Mouse (Mus musculus): ENCODE results near the gene Osm. TPM values are rescaled to one million over a fixed set of nuclear protein-coding genes. Genes with fewer than 3 reads are reported as not detected.
A peak's percentile ranks its signal among the peaks of the same experiment; 100 is the strongest.

The Osm gene
- polyA plus RNA-seq (2012; rRNA removed) (0.85 and 0.88 TPM in 2 replicates), polyA plus RNA-seq (2014; fragmentation: Nextera tagmentation; extraction: Ambion mirVana) (0.34 and 0.41 TPM in 2 replicates)

GRCm38 (mm10) chr11:4235665-4236545, at the start of gene Osm:
TSS of gene Osm (plus strand) at chr11:4236420.
- peaks cover 12 to 24% of the 10 kb centered on the region in 2 experiments for H3K4me1 ChIP-seq (replicated peaks; ENCODE audit: control insufficient read depth in 2 of 2, insufficient read depth in 2 of 2, low read length in 1 of 2)
- peaks cover 4% of the 10 kb centered on the region for H3K36me3 ChIP-seq (replicated peaks; ENCODE audit: control insufficient read depth, insufficient read depth, low read depth)
- ATAC-seq (ENCODE audit: insufficient read depth) (peak; percentile 59; the same call in 1 of the 2 replicates), DNase-seq (ENCODE audit: low read depth in 3 of 3, low spot score in 3 of 3) (no peak)
- TF ChIP-seq CTCF (IDR thresholded peaks at IDR 0.05; ENCODE audit: low read depth) (no peak), EP300 (IDR thresholded peaks at IDR 0.05; ENCODE audit: low read depth) (no peak)
- peak within 1 kb of the TSS in 1 of 2 experiments; percentile 7; a peak in 1 of 4 replicates for H3K4me3 ChIP-seq (ENCODE audit: insufficient read depth in 1 of 2, low read depth in 2 of 2, low read length in 2 of 2)
- no peaks in the 10 kb centered on the region for H3K27me3 ChIP-seq (ENCODE audit: control insufficient read depth, insufficient read depth, low read length)
- H3K9me3 ChIP-seq (ENCODE audit: control insufficient read depth, low read length), result no peaks in the 10 kb centered on the region
- peak within 1 kb of the TSS; percentile 46 for H3K27ac ChIP-seq
- H3K9ac ChIP-seq (replicated peaks), result peak within 1 kb of the TSS; percentile 51
- peak within 1 kb of the TSS; percentile 58 for H3K4me2 ChIP-seq (ENCODE audit: low read depth)
- WGBS (ENCODE audit: insufficient replicate concordance), result 52% methylated on average over 16 of the region's 16 CpGs

GRCm38 (mm10) chr11:4186486-4187317, 49.5 kb upstream of the Osm start, which contains the start of gene Tbc1d10a:
TSS of gene Tbc1d10a (plus strand) at chr11:4186789.
- no peak for TF ChIP-seq CTCF (IDR thresholded peaks at IDR 0.05; ENCODE audit: low read depth)
- TF ChIP-seq EP300 (IDR thresholded peaks at IDR 0.05; ENCODE audit: low read depth), result no peak
- DNase-seq (ENCODE audit: low read depth in 3 of 3, low spot score in 3 of 3) (peak; percentile 96 to 97 (median 97)), ATAC-seq (ENCODE audit: insufficient read depth) (peak; percentile 100)
- H3K4me2 ChIP-seq (ENCODE audit: low read depth), result peak within 1 kb of the TSS; percentile 91
- H3K9me3 ChIP-seq (ENCODE audit: control insufficient read depth, low read length), result no peaks in the 10 kb centered on the region
- no peak within 1 kb of the TSS for H3K27ac ChIP-seq
- peaks cover 5% of the 10 kb centered on the region for H3K36me3 ChIP-seq (replicated peaks; ENCODE audit: control insufficient read depth, insufficient read depth, low read depth)
- H3K9ac ChIP-seq (replicated peaks), result peak within 1 kb of the TSS; percentile 78
- peaks cover 3% of the 10 kb centered on the region in 2 experiments; a peak in 3 of 4 replicates for H3K4me1 ChIP-seq (replicated peaks; ENCODE audit: control insufficient read depth in 2 of 2, insufficient read depth in 2 of 2, low read length in 1 of 2)
- WGBS (ENCODE audit: insufficient replicate concordance), result under 1% methylated on average over 71 of the region's 71 CpGs
- peak within 1 kb of the TSS; percentile 86 to 90 for H3K4me3 ChIP-seq (ENCODE audit: insufficient read depth in 1 of 2, low read depth in 2 of 2, low read length in 2 of 2)
- H3K27me3 ChIP-seq (ENCODE audit: control insufficient read depth, insufficient read depth, low read length), result no peaks in the 10 kb centered on the region

- peaks cover 5% of the 10 kb centered on the region for H3K36me3 ChIP-seq (replicated peaks; ENCODE audit: control insufficient read depth, insufficient read depth, low read depth)
- no peaks in the 10 kb centered on the region for H3K9me3 ChIP-seq (ENCODE audit: control insufficient read depth, low read length)
- no peaks in the 10 kb centered on the region for H3K27me3 ChIP-seq (ENCODE audit: control insufficient read depth, insufficient read depth, low read length)
- 20% methylated on average over 9 of the region's 9 CpGs for WGBS (ENCODE audit: insufficient replicate concordance)
- peaks cover 3% of the 10 kb centered on the region in 2 experiments; a peak in 3 of 4 replicates for H3K4me1 ChIP-seq (replicated peaks; ENCODE audit: control insufficient read depth in 2 of 2, insufficient read depth in 2 of 2, low read length in 1 of 2)
- TF ChIP-seq CTCF (IDR thresholded peaks at IDR 0.05; ENCODE audit: low read depth) (no peak), EP300 (IDR thresholded peaks at IDR 0.05; ENCODE audit: low read depth) (no peak)
- peak overlapping the region; percentile 67 to 86 for H3K4me3 ChIP-seq (ENCODE audit: insufficient read depth in 1 of 2, low read depth in 2 of 2, low read length in 2 of 2)
- DNase-seq (ENCODE audit: low read depth in 3 of 3, low spot score in 3 of 3) (peak in 1 of 3 experiments; percentile 10), ATAC-seq (ENCODE audit: insufficient read depth) (no peak)
- peak overlapping the region; percentile 78 for H3K9ac ChIP-seq (replicated peaks)
- no peak overlapping the region for H3K27ac ChIP-seq
- peak overlapping the region; percentile 91 for H3K4me2 ChIP-seq (ENCODE audit: low read depth)
Measured at GRCm38 (mm10) chr11:4187318-4187700, 48.9 kb upstream of the Osm start.

GRCm38 (mm10) chr11:4189182-4189581, 47.0 kb upstream of the Osm start:
- WGBS (ENCODE audit: insufficient replicate concordance), result 61% methylated on average over 6 of the region's 6 CpGs
- ATAC-seq (ENCODE audit: insufficient read depth) (no peak), DNase-seq (ENCODE audit: low read depth in 3 of 3, low spot score in 3 of 3) (no peak)
- no peak overlapping the region for H3K9ac ChIP-seq (replicated peaks)
- H3K9me3 ChIP-seq (ENCODE audit: control insufficient read depth, low read length), result no peaks in the 10 kb centered on the region
- no peak overlapping the region for H3K4me3 ChIP-seq (ENCODE audit: insufficient read depth in 1 of 2, low read depth in 2 of 2, low read length in 2 of 2)
- no peaks in the 10 kb centered on the region for H3K27me3 ChIP-seq (ENCODE audit: control insufficient read depth, insufficient read depth, low read length)
- H3K4me2 ChIP-seq (ENCODE audit: low read depth), result no peak overlapping the region
- TF ChIP-seq EP300 (IDR thresholded peaks at IDR 0.05; ENCODE audit: low read depth), result no peak
- TF ChIP-seq CTCF (IDR thresholded peaks at IDR 0.05; ENCODE audit: low read depth), result no peak
- H3K27ac ChIP-seq, result no peak overlapping the region
- peaks cover 3% of the 10 kb centered on the region in 2 experiments; a peak in 3 of 4 replicates for H3K4me1 ChIP-seq (replicated peaks; ENCODE audit: control insufficient read depth in 2 of 2, insufficient read depth in 2 of 2, low read length in 1 of 2)
- H3K36me3 ChIP-seq (replicated peaks; ENCODE audit: control insufficient read depth, insufficient read depth, low read depth), result no peaks in the 10 kb centered on the region

All from liver, embryonic 14.5 days (tissue).